Mouse (Mus musculus): ENCODE data around the gene Utf1. TPM values are rescaled to one million over a fixed set of nuclear protein-coding genes. Genes with fewer than 3 reads are reported as not detected.

Gene Utf1
- not detected in 2 replicates for polyA plus RNA-seq (2012; rRNA removed)

DNA sequence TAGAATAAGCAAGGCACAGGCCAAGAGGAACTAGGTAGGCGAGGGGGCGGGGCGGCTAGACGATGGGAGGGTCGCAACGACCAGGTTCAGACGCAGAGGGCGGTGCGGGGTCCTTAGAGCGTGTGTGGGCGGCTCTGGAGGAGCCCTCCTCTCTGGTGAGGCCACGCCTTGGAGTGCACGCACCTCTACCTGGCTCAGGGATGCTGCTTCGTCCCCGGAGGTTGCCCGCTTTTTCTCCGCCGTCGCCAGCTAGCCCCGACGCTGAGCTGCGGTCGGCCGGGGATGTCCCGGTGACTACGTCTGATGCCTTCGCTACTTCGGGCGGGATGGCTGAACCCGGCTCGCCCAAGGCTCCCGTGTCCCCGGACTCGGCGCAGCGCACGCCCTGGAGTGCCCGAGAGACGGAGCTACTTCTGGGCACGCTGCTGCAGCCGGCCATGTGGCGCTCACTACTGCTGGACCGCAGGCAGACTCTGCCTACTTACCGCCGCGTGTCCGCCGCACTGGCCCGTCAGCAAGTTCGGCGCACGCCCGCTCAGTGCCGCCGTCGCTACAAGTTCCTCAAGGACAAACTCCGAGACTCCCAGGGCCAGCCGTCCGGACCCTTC is at the start of gene Utf1:
Gene Utf1, plus strand, starts transcription at position 116 of the 608 bp plus-strand sequence.

DNA sequence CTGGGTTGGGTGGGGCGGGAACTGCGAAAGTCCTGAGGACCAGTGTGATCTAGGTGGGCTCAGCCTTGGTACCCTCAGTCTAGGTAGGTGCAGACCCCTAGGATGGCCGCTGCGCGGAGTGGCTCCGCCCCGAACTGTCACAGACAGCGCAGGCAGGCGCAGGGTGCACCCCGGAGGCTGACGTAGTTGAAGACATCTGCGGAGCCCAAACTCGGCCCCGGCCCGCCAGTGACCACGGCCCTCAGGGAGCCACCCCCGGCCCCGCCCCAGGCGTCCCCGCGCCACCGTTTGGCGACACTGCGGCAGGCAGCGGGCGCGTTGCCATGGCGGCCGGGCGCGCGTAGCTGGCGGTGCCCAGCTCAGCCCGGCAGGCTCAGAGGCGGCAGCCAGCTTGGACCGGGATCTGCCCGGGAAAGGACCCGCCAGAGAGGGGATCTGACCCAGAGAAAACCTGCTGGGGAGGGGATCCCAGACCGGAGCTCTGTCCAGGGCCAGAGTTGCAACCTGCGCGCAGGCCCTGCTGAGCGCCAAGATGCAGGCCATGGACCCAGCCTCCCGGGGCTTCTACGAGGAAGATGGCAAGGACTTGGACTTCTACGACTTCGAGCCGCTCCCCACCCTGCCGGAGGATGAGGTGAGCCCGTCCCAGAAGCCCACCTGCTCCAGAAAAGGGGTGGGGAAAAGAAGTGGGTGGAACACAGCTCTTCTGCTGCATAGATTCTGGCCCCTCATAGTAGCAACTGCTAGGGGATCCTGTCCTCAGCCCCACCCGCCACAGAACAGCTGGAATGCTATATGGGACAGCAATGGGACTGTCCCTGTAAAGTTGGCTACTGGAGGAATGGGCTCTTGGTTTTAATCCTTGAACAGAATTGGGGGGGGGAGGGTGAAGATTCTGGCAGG is 48.7 kb upstream of the Utf1 start, which contains the start of gene Kndc1:
Gene Kndc1, plus strand, starts transcription at position 42 of the 903 bp plus-strand sequence.

DNA sequence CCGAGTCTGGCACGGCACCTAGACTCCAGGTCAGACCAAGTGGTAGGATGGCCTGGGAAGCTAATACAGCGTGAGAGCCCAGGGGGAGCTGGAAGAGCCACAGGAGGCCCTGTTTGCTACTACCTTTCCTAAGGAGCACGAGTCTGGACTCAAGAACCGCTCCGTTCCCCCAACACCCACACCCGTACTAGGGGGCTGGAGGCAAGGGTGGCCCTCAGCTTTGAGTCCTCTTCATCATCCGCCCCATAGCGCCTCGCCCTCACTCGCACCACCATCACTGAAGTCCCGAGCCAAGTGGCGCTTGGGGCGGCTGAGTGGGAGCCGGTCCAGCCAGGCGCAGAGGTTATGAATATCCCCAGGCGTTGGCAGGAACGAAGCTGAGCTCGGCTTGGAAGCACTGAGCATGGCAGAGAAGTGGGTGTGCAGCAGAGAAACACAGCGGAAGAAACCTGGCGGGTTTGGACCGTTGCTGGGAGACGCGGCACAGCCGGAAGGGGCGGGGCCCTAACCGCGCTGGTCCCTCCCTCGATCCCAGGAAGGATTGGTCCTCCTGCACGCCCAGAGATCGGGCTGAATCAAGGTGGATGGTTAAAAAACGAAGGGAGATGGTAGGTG is 34.8 kb downstream of the Utf1 start, which contains the start of gene 6430531B16Rik:
Gene 6430531B16Rik, minus strand, starts transcription at position 478 of the 615 bp plus-strand sequence.

DNA sequence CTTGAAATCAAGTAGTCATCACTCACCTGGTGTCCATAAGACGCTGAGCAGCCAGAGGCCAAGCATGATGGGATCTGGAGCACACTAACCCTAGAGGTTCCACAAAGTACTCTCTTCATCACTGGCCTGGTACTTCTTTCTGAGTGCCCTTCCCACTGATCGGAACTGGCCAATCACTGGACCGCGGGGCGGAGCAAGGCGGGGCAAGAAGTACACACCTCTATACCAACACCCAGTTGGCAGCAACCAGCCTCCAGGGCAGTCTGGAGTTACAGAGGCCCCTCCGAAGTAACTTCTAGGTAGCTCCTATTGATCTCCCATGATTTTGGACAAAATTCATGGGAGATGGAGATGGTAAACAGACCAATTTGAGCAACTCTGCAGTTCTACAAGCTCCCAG is 48.8 kb downstream of the Utf1 start, which contains the start of gene Adam8:
Gene Adam8, minus strand, starts transcription at position 157 of the 400 bp plus-strand sequence.

Other genes starting within 250 kb of the Utf1 start
- 0.01 TPM in 1 of 2 replicates, not detected in the other for gene Adgra1, start 109.6 kb upstream of the Utf1 start, polyA plus RNA-seq (2012; rRNA removed)
- 0.01 TPM in 1 of 2 replicates, not detected in the other for gene Kndc1, start 49.1 kb upstream of the Utf1 start, polyA plus RNA-seq (2012; rRNA removed)
- 0.02 and 0.03 TPM in 2 replicates for gene 6430531B16Rik, start 35.0 kb downstream of the Utf1 start, polyA plus RNA-seq (2012; rRNA removed)
- gene Adam8, start 48.8 kb downstream of the Utf1 start, polyA plus RNA-seq (2012; rRNA removed) = 4.0 and 5.6 TPM in 2 replicates
- gene Zfp511, start 92.6 kb downstream of the Utf1 start, polyA plus RNA-seq (2012; rRNA removed) = 23.0 and 29.2 TPM in 2 replicates
- 12.7 and 13.4 TPM in 2 replicates for gene Tubgcp2, start 92.9 kb downstream of the Utf1 start, polyA plus RNA-seq (2012; rRNA removed)
- gene Msx3, start 105.3 kb downstream of the Utf1 start, polyA plus RNA-seq (2012; rRNA removed) = not detected in 2 replicates
- 0.10 and 0.16 TPM in 2 replicates for gene Caly, start 138.8 kb downstream of the Utf1 start, polyA plus RNA-seq (2012; rRNA removed)
- gene Prap1, start 149.6 kb downstream of the Utf1 start, polyA plus RNA-seq (2012; rRNA removed) = 0.13 and 2.6 TPM in 2 replicates
- 41.2 and 46.1 TPM in 2 replicates for gene Fuom, start 158.7 kb downstream of the Utf1 start, polyA plus RNA-seq (2012; rRNA removed)
- 23.8 and 27.8 TPM in 2 replicates for gene Paox, start 172.0 kb downstream of the Utf1 start, polyA plus RNA-seq (2012; rRNA removed)
- 112 and 123 TPM in 2 replicates for gene Echs1, start 172.7 kb downstream of the Utf1 start, polyA plus RNA-seq (2012; rRNA removed)
- 15.7 and 16.2 TPM in 2 replicates for gene Mtg1, start 193.8 kb downstream of the Utf1 start, polyA plus RNA-seq (2012; rRNA removed)
- 0.01 and 0.04 TPM in 2 replicates for gene Sprn, start 211.1 kb downstream of the Utf1 start, polyA plus RNA-seq (2012; rRNA removed)
- not detected in 2 replicates for gene Olfr522, start 221.0 kb downstream of the Utf1 start, polyA plus RNA-seq (2012; rRNA removed)
- gene Olfr523, start 229.4 kb downstream of the Utf1 start, polyA plus RNA-seq (2012; rRNA removed) = not detected in 2 replicates

All from liver, embryonic 18 days (tissue).